Mouse (Mus musculus): ENCODE data around the gene Tnfsf12.
"Not testable (repeated sequence)": the region's sequence is repeated elsewhere in the genome, so short reads cannot be mapped to it uniquely, and the experiment has no call there.

Gene Tnfsf12

GRCm38 (mm10) chr11:69704613-69705010, 9.0 kb upstream of the Tnfsf12 start:
- no peak for DNase-seq (ENCODE audit: low spot score in 2 of 2)

- DNase-seq (ENCODE audit: low spot score in 2 of 2) = no peak
These were observed 8.4 kb upstream of the Tnfsf12 start for GRCm38 (mm10) chr11:69703814-69704612.

GRCm38 (mm10) chr11:69703381-69703780, 7.7 kb upstream of the Tnfsf12 start:
- not testable (repeated sequence) for DNase-seq (ENCODE audit: low spot score in 2 of 2)

- DNase-seq (ENCODE audit: low spot score in 2 of 2) = not testable (repeated sequence)
These were observed 7.2 kb upstream of the Tnfsf12 start for GRCm38 (mm10) chr11:69702886-69703285.

GRCm38 (mm10) chr11:69699595-69699994, 3.9 kb upstream of the Tnfsf12 start:
- DNase-seq (ENCODE audit: low spot score in 2 of 2) = no peak

DNA sequence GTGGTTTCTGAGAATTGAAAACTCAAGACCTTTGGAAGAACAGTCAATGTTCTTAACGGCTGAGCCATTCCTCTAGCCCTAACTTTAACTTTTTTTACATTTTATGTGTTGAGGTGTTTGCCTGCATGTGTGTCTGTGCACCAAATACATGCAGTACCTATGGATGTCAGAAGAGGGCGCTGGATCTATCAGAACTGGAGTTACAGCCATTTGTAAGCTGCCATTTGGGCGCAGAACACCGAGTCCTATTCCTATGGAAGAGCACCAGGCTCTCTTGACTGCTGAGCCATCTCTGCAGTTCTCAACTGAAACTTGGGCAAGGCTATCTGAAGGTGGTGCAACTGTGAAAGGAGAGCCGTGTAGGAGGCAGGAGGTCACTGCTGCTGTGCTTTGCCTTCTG, 2.9 kb upstream of the Tnfsf12 start:
- no peak for DNase-seq (ENCODE audit: low spot score in 2 of 2)

DNA sequence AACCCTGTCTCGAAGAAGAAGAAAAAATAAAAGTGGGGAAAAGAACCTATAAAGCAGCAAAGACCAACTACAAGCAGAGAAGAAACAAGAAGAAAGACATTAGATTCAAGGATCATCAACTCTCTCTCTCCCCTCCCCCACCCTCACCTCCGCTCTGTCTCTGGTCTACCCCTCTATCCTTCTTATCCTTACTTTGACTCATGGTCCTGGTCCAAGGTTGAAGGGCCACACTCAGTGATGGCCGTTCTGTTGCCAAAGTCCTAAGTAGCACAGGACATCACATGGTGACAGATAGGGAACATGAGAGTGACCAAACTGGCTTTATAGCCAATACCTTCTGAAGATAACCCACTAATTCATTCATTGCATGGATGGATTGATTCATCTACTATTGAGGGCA, 1.7 kb upstream of the Tnfsf12 start:
- no peak for DNase-seq (ENCODE audit: low spot score in 2 of 2)

- DNase-seq (ENCODE audit: low spot score in 2 of 2) = peak in 1 of 2 experiments; percentile 65
These were observed 646 bp downstream of the Tnfsf12 start for GRCm38 (mm10) chr11:69695046-69695360.

GRCm38 (mm10) chr11:69693421-69693965, 2.2 kb downstream of the Tnfsf12 start:
- no peak for DNase-seq (ENCODE audit: low spot score in 2 of 2)

DNA sequence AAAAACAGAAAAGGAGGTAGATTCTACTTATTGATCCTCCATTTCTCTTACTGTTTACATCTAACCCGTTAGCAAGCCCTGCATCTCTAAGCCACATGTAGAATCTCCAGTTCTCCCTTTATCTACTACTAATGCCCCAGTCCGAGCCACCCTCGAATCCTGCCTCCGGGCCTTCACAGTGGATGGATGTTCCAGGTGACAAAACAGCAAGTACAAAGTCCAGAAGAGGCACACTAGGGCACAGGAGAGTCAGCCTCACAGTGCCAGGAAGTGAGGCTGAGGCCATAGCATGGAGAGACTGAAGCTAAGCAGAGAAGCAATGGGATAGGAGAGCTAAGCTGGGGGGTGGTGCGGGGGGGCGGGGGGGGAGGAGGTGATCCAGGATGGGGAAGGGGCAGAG, 2.8 kb downstream of the Tnfsf12 start:
- DNase-seq (ENCODE audit: low spot score in 2 of 2) = no peak

DNA sequence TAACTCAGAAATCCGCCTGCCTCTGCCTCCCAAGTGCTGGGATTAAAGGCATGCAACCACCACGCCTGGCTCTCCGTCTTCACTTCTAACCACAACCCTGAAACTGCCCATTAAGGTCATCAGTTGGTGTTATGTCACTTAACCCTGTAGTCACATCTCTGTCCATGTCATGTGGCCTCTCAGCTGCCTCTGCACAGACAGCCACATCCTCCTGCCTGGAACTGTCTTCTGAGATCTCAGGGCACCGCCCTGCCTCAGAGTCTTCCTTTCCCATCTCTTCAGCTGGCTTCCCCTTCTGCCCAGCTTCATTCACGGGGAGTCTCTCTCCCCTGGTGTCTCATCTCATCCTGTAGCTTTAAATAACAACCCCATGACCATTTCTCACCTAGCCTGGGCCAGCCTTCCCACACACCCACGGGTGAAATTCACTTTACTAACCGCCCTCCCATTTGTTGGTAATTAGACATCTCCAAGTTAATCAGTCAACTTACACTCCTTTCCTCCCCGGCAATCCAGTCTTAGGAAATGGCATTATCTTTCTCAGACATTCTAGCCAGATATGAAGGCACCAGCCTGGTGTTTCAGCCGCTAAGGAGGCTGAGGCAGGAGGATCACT, 3.3 kb downstream of the Tnfsf12 start:
- no peak for DNase-seq (ENCODE audit: low spot score in 2 of 2)

DNA sequence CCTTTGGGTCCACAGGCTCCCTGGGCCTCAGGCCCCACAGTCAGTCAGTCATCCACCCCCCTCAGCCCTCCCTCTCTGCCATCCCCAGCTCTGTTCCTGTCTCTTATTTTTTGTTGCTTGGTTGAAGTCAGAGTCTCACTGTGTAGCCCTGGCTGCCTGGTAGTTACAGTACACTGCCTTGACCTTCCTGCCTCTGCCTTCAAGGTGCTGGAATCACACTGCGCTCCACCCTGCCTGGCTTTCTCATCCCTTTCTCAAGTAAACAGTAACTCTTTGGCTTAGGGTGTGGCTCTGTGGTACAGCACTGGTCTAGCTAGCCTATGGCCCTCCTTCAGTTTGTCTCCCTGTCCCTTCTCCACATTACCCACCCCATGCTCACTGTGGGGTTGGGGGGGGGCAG, 5.8 kb downstream of the Tnfsf12 start:
- no peak for DNase-seq (ENCODE audit: low spot score in 2 of 2)

DNA sequence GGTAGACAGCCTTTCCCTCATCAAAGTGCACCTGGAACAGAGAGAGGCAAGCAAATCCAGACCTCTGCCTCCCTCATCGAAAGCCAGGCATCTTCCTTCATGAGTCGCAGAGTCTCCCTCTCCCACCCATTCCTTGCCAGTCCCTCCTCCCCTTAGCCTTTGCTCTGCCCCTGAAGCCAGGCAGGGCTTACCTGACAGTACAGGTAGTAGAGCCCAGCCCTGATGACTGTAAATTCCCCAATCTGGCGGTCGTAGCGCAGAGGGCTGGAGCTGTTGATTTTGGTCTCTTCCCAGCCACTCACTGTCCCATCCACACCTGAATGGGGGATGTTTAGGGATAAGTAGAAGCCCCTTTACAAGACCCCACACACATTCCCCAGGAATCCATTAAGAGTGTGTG, 8.6 kb downstream of the Tnfsf12 start:
- no peak for DNase-seq (ENCODE audit: low spot score in 2 of 2)

DNA sequence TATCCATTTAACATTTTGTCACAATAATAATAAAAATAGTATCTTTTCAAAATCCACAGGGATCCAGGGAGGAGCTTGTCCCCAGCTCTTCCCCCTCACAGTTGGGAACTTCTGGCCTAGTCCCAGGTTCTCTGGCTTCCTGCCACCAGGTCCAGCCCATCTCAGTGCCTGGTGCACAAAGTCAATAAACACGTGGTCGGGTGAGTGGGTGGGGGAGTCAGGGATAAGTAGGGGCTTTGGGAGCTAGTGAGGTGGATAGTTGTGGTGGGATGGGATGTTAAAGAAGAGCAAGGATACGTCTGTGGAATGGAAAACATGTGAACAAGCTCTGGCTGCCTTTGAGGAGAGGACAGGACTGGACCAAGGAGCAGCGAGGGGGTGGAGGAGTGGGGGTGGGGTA, 9.3 kb downstream of the Tnfsf12 start:
- DNase-seq (ENCODE audit: low spot score in 2 of 2) = no peak

- DNase-seq (ENCODE audit: low spot score in 2 of 2) = peak in 1 of 2 experiments; percentile 65
These were observed 10.0 kb downstream of the Tnfsf12 start, which contains the start of gene Tnfsf13 for GRCm38 (mm10) chr11:69685526-69686148. Gene Tnfsf13 (minus strand): TSS chr11:69685784.

DNA sequence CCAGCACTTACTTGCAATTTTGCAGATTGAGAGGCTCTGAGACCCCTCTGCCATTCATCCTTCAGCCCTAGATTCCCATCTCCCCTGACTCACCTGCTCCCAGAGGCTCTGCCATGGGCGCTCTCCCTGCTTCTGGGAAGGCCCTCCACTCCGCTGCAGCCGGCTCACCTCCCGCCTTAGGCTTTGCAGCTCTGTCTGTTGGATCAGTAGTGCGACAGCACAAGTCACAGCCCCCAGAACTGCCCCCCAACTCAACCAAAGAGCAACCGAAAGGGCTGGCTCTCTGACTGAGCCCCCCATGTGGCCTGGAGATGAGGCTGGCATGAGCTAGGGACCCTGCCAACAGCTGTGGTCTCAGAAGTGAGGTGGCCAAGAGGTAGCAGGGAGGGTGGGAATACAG, 10.7 kb downstream of the Tnfsf12 start:
- no peak for DNase-seq (ENCODE audit: low spot score in 2 of 2)

- no peak for DNase-seq (ENCODE audit: low spot score in 2 of 2)
These were observed 11.4 kb downstream of the Tnfsf12 start for GRCm38 (mm10) chr11:69684128-69684745.

GRCm38 (mm10) chr11:69683576-69683975, 12.1 kb downstream of the Tnfsf12 start:
- DNase-seq (ENCODE audit: low spot score in 2 of 2) = no peak

DNA sequence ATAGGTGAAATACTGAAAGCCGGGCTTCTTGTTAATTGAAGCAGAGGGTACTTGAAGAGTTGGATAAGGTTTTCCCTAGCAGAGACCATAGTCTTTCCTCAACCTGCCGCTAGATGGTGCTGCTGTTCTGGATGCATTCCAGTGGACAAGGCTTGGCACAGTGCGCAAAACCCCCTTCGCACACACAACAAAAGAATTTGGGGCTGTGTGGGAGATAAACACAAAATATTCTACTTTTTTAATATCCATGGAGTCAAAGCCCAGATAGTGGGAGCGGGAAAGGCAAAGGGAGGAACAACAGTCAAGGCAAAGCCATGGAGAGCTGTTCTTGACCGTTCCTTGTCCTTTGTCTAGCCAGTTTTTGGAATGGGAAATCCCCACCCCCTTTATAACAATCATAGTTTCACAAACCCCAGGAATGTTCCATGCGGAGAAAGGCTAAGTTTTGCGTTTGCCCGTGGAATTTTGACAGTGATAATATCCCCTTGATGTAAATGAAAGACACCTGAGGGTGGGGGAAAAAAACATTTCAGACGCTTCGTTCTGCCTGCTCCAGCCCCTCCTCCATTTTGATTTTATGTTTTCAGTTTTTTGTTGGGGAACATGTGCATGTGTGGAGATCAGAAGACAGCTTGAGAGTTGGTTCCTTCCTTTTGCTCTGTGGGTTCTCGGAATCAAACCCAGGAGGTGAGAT, 12.7 kb downstream of the Tnfsf12 start:
- peak; percentile 94 to 96 for DNase-seq (ENCODE audit: low spot score in 2 of 2)

DNA sequence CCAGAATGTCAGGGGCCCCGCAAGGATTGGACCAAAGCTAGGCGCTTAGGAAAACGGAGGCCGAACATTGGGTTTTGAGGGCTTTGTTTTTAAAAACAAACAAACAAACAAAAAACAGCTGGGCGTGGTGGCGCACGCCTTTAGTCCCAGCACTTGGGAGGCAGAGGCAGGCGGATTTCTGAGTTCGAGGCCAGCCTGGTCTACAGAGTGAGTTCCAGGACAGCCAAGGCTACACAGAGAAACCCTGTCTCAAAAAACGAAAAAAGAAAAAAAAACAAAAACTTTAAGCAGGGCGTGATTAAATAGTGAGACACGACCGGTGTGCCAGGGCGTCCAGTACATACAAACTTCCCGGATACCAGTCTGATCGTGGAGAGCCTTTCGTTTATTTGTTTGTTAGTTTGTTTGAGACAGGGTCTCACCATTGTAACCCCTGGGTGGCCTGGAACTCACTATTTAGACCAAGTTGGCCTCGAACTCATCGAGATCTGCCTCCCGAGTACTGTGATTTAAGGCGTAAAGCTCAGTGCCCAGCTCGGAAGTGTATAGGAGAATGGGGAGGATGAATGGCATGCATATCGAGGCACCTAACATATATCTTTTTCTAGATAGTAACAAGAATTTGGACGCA, 13.3 kb downstream of the Tnfsf12 start:
- no peak for DNase-seq (ENCODE audit: low spot score in 2 of 2)

Measured in right cerebral cortex, adult 2 months (tissue).